16 mouse cellular contexts compared by ENCODE assay signal in genomic region chr16:92906873-92907272, GRCm38 (mm10).
"Had no signal": no experiment of that assay in that cellular context is flagged by ENCODE, and none has a peak within 500 bp of the region (broad histone marks: within the 10 kb centered on the region; RNA-seq: fewer than 3 reads in every experiment).

No protein-coding gene starts in this region.

- H3K9ac ChIP-seq: liver, embryonic 15.5 days; lung, embryonic 14.5 days; neural tube, embryonic 15.5 days had no signal

- H3K4me2 ChIP-seq: liver, embryonic 11.5 days; liver, embryonic 15.5 days; lung, embryonic 14.5 days; neural tube, embryonic 15.5 days had no signal

- ATAC-seq: intestine, embryonic 16.5 days had no signal

- H3K36me3 ChIP-seq: limb, embryonic 10.5 days; liver, embryonic 15.5 days; midbrain, embryonic 10.5 days; neural tube, embryonic 15.5 days had no signal

- H3K27ac ChIP-seq: left cerebral cortex, adult 2 months; limb, embryonic 10.5 days; liver, embryonic 15.5 days; midbrain, embryonic 10.5 days; neural tube, embryonic 15.5 days had no signal

- H3K27me3 ChIP-seq: neural tube, embryonic 15.5 days had no signal

- DNase-seq: lung, embryonic 14.5 days; lung, postnatal 10 days; lung, postnatal 4 days; midbrain, embryonic 14.5 days; right cerebral cortex, postnatal 4 days; spleen, adult 18-20 months; thymus, adult 2 months; thymus, postnatal 25 days had no signal

- H3K9me3 ChIP-seq: limb, embryonic 10.5 days; liver, embryonic 15.5 days; midbrain, embryonic 10.5 days; neural tube, embryonic 15.5 days had no signal

- H3K4me1 ChIP-seq: liver, embryonic 15.5 days; midbrain, embryonic 10.5 days; neural tube, embryonic 15.5 days had no signal

- H3K4me3 ChIP-seq: left cerebral cortex, adult 2 months; limb, embryonic 10.5 days; liver, embryonic 15.5 days; midbrain, embryonic 10.5 days; myocyte; neural tube, embryonic 15.5 days had no signal
